Mouse (Mus musculus) R1 (cell line): ENCODE measurements around the gene Rin2.

Experiments used
- DNase-seq: peaks from one replicate; pipeline ENCODE4 v3.0.0-alpha.2; 2018; ENCODE audit warnings: low read depth, low spot score

Rin2 gene

DNA sequence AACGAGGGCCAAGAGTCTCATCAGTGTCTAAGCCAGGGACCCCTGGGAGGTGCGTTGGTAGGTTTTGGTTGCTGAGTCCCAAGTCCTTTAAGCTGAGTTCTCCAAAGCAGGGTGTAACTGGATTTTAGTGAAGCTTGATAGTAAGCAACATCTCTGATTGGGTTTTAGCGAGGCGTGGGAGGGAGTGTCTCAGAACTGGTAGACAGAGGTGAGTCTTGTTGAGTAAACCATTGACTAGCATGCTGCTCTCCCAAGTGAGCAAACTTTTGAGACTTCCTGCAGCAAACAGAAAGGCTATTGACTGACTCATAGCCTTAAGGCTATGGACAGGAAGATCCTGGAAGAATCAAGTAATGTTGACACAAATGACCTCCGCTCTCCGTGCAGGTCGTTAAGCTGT lies 112.5 kb downstream of the Rin2 start:
- DNase-seq = no peak

DNA sequence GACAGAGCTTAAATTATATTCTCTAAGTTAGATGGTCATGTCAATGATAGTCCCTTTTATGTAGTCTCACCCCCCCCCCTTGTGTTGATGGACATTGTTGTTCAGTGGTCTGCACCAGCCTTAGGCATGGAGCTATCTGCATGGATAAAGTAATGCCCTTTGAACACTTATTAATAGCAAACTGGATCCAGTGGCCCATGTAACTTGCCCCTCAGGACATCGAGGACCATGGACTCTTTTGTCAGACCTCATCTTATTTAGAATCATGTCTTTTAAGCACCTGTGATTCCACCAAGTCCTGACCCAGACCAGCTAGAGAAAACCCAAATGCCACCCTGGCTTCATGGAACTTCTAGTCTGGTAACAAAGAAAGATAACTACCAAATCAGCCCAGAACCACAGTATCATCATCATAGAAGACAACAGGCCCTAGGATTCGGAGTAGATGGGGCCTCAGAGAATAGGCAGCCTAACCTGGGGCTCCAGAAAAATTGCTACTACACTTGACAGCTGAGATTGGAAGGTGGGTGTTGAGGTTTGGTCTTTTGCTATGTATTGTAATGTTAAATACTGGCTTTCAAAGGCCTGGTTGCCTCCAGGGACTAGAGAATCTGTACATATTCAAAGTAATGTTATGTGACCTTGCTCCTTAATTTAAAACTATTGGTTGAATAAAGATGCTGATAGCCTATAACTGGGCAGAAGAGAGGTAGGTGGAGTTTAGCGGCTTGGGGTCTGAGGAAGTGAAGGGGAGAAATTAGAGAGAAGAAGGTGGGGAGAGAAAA lies 113.7 kb downstream of the Rin2 start:
- peak; percentile 54 for DNase-seq

DNA sequence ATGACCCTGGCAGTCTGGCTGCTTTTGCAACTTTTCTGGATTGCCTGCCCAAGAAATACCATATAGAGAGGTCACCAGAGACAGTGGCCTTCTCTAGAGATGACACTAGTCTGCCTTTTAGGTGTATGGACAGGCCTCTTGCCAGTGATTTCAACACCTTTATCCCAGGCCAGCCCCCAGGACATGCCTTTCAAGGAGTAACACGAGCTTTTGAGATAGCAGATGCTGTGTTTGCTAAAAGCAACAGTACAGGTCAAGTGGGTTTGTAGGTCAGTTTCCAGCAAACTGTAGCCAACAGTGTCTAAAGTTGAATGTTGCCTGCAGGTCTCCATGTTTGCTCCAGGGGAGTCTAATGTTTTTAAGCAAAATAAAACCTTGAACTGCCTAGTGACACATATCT lies 118.7 kb downstream of the Rin2 start:
- DNase-seq = no peak

DNA sequence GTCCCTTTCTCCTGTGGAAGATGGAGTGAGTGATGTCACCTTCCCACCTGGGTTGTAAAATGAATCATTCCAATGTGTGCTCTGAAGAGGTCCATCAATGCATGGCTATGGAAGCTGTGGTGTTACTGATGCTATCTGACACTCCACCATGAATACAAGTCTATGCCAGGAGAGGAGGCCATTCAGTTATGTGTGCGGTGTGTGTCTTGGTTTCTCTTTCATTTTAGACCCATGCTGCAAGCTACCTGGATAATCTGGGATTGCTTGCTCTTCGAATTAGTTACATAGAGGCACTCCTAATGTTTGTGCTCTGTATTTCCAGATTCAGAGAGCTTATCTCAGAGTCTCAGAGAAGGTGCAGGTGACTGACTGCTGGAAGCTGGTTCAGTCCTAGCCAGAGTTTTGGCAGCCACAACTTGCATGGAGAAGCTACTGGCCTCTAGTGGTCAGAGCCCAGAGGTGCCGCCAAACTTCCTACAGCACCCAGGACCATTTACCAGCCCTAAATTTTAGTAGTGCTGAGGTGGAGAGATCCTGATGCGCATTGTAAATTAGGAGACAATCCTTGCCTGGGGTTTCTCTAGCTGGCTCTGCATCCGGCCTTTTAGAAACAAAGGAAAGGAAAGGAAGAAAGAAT lies 119.4 kb downstream of the Rin2 start:
- DNase-seq = peak; percentile 80

DNA sequence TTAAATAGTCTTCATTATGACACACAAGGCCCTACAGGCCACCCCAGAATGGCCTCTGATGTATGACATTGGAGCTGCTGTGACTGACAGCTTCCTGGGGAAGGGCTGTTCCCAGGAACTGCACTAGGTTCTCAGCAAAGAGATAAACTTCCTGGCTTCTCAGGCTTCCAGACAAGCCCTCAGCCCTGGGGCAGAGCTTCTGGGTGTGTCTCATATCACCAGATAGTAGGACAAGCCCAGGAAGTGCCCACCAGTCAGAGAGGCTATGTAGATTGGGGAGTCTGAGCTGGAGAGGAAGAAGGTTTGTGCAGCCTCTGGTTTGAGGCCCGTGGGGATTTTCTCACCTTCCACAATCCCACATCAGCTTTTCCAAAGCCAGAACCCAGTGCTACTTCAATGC lies 122.8 kb downstream of the Rin2 start:
- DNase-seq = no peak

DNA sequence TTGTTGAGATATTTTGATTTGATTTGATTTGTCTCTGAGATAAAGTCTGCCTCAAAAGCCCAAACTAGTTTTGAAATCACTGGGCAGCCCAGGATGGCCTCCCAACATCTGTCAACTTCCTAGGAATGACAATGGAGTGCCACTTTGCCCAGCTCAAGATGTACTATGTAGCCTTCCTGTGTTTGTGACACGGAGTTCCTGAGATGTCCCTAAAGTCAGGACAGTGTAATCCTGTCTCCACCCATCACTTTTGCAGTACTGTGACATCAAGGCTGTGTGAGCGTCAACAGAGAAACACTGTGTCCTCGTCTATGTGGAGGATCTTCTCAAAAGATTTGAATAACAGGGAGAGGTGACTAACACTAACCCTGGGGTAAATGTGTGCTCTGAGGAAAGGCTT lies 123.9 kb downstream of the Rin2 start:
- no peak for DNase-seq

DNA sequence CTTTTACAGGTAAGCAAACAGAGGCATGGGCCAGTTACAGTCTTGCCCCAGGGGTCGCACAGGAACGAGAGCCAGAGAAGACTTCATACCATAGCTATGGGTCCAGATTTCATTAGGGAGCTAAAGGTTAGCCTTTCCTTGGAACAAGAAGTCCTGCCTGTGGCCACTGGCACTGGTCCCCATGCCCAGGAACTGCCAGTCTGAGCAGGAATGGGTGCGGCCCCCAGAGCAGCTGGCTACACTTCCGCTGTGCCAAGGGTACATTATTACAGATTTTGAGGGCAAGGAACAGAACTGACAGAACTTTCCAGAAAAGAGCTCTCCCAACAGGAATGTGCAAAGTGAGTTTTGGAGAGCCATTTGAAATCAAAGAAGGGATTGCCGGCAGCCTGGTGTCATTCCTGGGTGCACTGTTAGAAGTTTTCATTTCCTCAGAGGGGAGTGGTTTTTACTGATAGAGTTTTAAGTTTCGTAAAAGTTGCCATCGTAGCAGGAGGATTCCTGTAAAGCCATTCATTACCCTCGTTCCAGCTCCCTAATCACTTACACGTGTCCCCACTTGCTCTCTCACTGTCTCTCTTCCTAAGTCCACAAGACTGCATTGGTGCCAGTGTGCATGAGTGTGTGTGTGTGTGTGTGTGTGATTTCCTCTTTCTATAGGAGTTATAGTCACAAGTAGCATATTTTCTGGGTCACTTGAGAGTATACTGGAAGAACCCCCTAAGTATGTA lies 126.5 kb downstream of the Rin2 start:
- no peak for DNase-seq

DNA sequence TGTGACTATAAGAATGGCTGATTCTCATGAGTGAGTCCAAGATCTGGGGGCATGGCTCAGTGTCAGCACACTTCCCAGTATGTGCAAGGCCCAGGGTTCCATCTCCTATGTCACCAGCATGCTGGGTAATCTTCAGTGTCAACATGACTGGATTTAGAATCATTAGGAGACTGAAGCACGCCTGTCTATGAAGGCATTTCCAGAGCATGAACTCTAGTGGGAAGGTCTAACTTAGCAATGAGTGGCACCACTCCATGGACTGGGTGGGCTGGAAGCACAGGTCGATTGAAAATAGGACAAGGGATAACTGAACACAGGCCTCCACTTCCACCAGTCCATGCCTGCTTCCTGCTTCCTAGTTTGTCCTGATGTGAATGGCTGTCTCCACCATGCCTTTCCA lies 127.6 kb downstream of the Rin2 start:
- no peak for DNase-seq

DNA sequence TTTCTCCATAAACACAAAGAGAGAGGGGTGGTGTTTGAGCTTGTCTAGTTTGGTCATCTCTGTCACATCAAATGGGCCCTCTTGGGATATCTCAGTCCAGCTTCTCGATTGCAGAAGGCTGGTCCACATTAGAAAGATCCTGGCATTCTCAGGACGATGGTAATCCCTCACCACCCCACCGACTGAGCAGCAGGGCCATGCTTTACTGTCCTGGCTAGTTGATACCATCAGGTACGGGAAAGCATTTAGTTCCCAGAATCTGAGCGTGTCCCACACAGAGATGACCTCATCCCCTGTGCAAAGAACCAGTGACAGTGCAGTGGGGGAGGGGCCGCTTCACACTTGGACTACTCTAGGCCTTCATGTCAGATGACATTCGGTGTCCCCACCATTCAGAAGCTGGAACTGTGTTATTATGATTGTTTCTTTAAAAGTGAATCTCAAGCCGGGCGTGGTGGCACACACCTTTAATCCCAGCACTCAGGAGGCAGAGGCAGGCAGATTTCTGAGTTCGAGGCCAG lies 128.9 kb downstream of the Rin2 start:
- no peak for DNase-seq

DNA sequence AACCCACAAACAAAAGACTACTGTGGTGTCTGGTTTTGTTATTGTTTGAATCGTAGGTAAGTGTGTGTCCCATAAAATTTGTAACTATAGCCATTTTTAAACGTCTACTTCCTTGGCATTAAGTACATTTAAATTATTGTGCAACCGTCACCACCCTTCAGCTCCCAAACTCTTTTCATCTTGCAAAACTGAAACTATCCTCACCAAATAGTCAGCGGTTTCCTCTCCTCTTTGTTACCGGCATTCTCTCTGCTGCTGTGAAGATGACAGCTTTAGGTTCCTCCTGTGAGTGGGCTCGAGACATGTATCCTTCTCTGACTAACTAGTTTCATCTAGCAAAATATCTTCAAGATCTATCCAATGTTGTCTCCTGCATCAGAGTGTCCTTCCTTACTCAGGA lies 129.5 kb downstream of the Rin2 start:
- DNase-seq = no peak

DNA sequence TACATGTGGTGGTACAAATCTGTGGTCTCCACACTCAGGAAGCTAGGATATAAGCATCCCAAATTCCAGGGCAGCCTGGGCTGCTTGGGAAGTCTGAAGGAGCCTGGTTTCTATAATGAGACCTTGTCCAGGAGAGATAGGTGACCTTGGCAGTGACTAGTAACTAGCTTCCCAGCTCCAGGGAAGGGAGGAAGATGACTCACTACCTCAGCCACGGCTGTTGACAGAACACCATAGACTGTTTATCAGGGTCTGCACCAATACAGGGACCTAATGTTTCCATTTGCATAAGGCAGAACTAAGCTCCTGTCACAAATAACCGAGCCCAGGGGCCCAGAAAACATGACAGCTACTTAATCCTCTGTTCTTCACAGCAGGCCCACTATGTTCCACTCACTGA lies 132.3 kb downstream of the Rin2 start:
- DNase-seq = no peak

DNA sequence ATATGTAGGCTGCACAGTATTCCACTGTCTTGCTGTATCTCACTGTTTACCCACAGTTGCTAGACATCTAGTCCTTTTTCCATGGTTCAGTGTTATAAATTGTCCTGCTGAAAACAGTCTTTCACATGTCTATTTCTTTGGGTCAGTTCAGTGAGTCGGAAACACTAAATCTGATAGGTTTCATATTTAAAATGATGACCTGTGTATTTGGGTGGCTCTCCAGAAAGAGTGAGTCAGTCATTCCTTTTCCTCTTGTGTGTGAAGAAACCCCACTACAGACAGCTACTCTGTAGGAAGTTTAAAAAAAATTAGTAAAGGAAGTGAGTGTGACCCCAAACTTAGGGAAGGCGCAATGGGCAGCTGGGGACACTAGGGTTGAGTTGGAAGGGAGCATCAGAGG lies 133.2 kb downstream of the Rin2 start:
- DNase-seq = no peak

DNA sequence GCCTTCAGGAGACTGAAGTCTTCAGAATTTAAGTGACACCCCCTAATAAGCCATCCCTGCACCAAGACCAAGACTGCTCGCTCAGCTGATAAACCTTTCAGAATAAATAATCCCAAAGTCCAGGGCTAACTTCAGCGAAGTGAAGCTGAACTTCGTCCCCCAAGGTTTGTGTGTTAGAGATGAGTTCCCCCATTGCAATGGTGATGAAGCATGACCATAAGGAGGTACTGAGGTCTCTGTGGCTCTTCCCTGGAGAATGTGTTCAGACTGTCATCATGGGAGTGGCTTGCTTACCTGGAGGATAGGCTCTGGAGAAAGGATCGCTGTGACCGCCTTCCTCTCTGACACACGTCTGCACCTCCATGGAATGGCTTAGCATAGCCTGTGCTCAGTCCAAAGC lies 133.7 kb downstream of the Rin2 start:
- no peak for DNase-seq

DNA sequence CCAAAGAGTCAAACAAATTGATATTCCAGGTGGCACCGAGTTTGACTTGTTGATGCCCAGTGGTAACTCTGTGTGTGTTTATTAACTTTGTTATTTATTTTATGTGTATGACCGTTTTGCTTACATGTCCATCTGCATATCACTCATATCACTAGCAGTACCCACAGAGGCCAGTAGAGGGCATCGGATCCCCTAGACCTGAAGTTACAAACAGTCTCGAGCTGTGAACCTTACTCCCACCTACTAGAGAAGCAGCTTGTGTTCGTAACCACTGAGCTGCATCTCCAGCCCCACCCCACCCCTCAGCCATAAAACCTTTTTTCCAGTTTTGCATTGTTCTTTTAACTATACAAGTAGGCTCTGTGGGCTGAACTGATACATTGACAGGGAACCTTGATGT lies 135.7 kb downstream of the Rin2 start:
- DNase-seq = peak; percentile 41

DNA sequence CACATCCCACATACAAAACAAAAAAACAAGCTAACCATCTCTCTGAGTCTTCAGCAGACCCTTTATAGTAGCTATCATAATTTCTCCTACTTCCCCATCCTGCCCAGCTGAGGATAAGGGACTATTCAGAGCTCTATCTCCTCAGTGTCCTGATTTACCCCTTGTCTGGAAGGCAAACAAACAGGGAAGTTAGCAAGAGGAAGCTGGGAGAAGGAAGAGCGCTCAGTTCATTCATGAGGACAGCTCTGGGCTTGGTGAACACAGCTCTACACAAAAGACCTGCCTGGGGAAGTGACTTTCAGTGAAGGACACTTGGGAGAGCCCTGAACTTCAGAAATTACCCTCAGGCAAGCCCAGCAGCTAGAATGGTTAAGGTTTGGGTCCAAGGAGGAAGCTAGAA lies 137.8 kb downstream of the Rin2 start:
- no peak for DNase-seq

DNA sequence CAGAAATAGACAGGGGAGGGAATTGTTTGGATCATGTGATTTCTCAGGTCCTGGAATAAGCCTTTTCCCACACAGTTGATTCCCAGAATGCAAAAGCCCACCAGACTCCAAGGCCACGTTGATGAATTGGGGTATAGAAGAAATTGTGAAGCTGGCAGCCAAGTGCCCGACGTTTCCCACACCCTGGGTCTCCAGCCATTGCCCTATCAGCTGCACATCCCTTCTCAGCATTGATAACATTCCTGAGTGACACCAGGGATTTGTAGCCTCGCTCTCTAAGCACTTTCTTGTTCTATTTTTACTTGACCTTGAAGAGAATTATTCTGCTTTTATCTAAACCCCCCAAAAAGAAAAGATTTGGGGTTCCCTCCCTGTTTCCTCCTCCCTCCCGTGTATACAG lies 142.2 kb downstream of the Rin2 start:
- no peak for DNase-seq

DNA sequence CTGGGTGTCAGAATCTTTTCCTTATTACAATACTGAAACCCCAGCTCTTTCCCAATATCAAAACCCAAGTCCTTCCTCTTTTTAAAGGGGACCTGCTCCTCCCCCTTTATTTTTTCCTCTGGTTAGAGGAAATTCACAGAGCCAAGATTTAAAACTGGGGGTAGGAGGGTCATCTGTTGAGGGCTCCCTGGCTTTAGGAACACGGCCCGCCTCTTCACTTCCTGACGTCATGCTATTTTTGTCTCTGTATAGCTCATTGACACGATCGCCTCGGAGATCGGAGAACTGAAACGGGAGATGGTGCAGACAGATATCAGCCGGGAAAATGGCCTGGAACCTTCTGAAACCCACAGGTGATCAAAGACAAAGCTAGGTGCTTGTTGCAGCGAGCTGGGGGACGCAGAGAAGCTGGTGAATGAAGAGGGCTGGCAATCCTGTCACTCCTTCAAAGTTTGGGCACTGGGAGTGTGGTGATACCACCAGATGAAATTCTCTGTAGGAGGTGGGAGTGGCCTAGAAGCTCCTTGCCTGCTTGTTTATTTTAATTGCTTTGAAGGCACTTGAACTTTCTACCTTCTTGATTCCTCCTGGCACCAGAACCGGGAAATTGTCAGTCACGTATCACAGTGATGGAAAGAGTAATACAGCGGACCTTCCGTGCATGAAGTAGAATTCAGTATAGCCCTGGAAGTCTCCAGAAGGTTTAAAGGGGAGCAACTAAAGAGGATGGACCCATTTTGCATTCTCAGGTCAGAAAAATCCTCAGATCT lies 147.2 kb downstream of the Rin2 start:
- DNase-seq = no peak

DNA sequence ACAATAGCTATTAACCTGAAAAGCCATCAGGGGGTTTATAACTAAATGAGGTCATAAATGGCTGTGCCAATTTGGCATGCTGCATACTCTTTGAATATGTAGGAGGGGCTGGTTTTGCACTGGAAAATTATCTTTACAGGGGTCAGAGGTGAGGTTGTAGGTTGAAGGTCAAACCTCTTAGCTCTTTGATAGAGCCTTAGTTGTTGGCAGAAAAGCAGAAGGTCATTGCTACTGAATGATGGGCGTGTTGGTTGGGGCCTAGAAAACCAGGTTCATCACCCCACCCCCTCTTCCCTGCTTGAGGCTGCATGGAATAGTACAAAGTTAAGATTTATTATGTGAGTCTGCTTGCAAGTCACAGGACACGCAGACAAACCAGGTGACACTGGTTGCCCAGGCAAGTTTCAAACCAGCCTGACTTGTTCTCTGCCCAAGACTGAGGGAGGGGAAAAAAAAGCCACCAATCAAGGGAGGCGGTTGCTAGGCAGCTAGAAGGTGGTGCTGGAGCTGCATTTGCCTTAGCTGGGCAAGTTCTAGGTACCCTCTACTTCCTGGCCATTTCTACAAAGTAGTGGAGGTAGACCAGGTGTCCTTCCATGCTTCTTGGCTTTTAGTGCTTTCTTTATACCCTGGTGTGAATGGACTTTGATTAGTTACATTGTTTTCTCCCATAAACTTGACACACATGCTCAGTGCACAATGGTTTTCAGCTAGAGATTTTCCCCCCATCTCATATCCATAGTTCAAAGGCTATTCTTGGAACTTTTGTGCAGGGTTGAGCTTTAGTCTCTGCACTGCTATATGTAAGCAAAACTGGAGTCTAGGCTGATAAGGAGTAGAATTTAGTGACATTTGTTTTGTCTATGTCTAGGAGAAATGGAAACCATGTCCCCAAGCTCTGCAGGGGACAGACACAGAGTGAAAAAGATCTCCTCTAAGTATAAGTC lies 148.0 kb downstream of the Rin2 start:
- DNase-seq = peak; percentile 10

DNA sequence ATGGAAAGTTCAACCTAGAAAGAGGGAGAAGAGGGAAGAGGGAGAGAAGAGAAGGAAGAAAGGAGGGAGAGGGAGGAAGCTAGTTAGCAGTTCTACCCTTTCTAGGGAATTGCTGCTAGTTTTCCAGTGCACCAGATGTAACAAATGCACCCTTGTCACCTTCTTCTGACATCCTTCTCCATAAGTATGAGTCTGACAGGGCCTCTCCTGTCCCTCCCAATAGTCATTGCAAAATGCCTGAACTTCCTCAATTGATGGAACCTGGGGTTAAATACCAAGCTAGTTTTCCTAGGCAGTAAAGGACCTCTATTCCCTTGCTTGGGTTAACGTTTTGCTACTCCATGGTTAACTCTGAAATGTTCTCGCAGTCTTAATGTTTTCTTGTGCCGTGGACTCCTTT lies 149.7 kb downstream of the Rin2 start:
- no peak for DNase-seq

DNA sequence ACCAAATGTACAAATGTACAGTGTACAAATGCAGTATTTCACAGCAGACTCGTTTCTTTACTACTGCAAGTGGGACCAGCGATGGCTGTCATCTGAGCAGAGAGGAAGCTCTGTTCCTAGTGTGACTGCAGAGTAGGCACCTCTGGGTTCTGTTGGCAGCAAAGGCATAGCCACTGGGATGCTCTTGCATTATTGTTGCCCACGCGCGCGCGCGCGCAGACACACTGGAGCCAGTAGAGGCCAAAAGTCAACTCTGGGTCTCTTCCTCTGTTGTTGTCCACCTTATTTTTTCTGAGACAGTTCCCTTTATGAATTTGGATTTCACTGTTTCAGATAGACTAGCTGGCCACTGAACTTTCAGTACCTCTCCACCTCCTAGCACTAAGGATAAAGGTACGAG lies 150.2 kb downstream of the Rin2 start:
- no peak for DNase-seq

DNA sequence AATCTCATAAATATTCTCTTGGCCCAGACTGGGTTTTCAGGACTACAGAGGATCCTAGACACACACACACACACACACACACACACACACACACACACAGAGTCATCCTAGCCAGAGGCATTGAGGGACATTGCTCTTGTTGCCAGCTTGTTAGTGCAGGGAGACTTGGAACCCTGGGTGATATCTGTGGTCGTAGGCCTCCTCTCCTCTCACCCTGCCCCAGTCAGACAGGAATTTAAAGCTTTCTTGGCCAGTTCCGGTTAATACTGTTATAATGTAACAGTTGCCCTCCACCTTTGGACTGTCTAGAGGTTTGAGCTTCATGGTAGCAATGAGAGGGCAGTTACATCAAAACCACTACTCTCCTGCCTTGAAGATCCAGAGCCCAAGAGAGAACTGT lies 152.9 kb downstream of the Rin2 start:
- no peak for DNase-seq
